Mouse (Mus musculus) fibroblast of lung, adult 2 months (primary cell): ENCODE results near the gene Iqsec3.

ENCODE experiments used
- DNase-seq: peaks from one replicate; pipeline ENCODE4 v3.0.0-alpha.2; 2011; ENCODE audit warnings: low read depth

The Iqsec3 gene

GRCm38 (mm10) chr6:121454549-121455494 is 18.7 kb downstream of the Iqsec3 start:
- DNase-seq: no peak

- DNase-seq: no peak
These were observed 19.7 kb downstream of the Iqsec3 start for GRCm38 (mm10) chr6:121453776-121454175.

GRCm38 (mm10) chr6:121451703-121452102 is 21.8 kb downstream of the Iqsec3 start:
- DNase-seq: no peak

- DNase-seq: no peak
These were observed 32.7 kb downstream of the Iqsec3 start for GRCm38 (mm10) chr6:121440696-121441220.

- no peak for DNase-seq
These were observed 48.6 kb downstream of the Iqsec3 start for GRCm38 (mm10) chr6:121424830-121425229.

- no peak for DNase-seq
These were observed 49.1 kb downstream of the Iqsec3 start for GRCm38 (mm10) chr6:121424403-121424802.

- no peak for DNase-seq
These were observed 60.8 kb downstream of the Iqsec3 start for GRCm38 (mm10) chr6:121412558-121413297.

GRCm38 (mm10) chr6:121407571-121408011 is 65.9 kb downstream of the Iqsec3 start:
- no peak for DNase-seq

- DNase-seq: no peak
These were observed 68.2 kb downstream of the Iqsec3 start for GRCm38 (mm10) chr6:121405311-121405710.

GRCm38 (mm10) chr6:121402661-121403244 is 70.7 kb downstream of the Iqsec3 start:
- DNase-seq: no peak

- DNase-seq: no peak
These were observed 71.4 kb downstream of the Iqsec3 start for GRCm38 (mm10) chr6:121401826-121402660.

- DNase-seq: no peak
These were observed 72.3 kb downstream of the Iqsec3 start for GRCm38 (mm10) chr6:121401140-121401539.

- no peak for DNase-seq
These were observed 80.7 kb downstream of the Iqsec3 start for GRCm38 (mm10) chr6:121392610-121393252.

GRCm38 (mm10) chr6:121385397-121385796 is 88.1 kb downstream of the Iqsec3 start:
- DNase-seq: no peak

GRCm38 (mm10) chr6:121382071-121382470 is 91.4 kb downstream of the Iqsec3 start:
- no peak for DNase-seq

- DNase-seq: no peak
These were observed 92.9 kb downstream of the Iqsec3 start for GRCm38 (mm10) chr6:121380576-121380975.

- DNase-seq: no peak
These were observed 95.2 kb downstream of the Iqsec3 start for GRCm38 (mm10) chr6:121378256-121378655.

GRCm38 (mm10) chr6:121376159-121376558 is 97.3 kb downstream of the Iqsec3 start:
- no peak for DNase-seq

- no peak for DNase-seq
These were observed 102.1 kb downstream of the Iqsec3 start for GRCm38 (mm10) chr6:121371197-121371980.

GRCm38 (mm10) chr6:121367099-121367498 is 106.4 kb downstream of the Iqsec3 start:
- no peak for DNase-seq
